Mouse (Mus musculus) heart, postnatal 0 days (tissue): ENCODE results near the gene Ell2.

Experiments
- CTCF ChIP-seq: IDR thresholded peaks from 2 replicates; pipeline ENCODE4 v1.5.1; 2016; ENCODE audit warnings: antibody characterized with exemption, control low read depth, low read depth
- EP300 ChIP-seq: IDR thresholded peaks from 2 replicates; pipeline ENCODE4 v1.6.1; 2016; ENCODE audit warnings: antibody characterized with exemption, low read depth

DNA sequence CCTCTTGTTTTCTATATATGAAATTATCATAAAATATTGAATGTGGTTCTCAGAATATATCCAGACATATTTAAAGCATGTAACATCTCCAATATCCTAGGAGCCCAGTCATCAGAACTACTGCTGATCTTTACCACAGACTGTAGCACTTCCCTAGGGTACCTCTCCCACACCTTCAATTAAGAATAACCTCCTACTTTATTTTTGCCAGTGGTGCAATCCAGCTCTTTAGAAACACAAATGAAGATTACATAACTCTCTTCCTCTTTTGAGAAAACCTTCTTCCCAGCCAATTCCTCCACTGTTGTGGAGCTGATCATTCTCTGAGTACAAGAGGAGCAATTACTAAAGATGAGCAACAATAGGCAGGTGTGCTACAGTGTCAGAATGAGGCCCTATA, 113.3 kb downstream of the Ell2 start:
- TF ChIP-seq CTCF (no peak), EP300 (no peak)
